Mouse (Mus musculus) cerebellum, adult 8-10 months (tissue): Measurements from ENCODE around the gene Ndufs2.

ENCODE experiments used
- DNase-seq: peaks from one replicate; pipeline ENCODE4 v3.0.0; 2022

Gene Ndufs2

DNA sequence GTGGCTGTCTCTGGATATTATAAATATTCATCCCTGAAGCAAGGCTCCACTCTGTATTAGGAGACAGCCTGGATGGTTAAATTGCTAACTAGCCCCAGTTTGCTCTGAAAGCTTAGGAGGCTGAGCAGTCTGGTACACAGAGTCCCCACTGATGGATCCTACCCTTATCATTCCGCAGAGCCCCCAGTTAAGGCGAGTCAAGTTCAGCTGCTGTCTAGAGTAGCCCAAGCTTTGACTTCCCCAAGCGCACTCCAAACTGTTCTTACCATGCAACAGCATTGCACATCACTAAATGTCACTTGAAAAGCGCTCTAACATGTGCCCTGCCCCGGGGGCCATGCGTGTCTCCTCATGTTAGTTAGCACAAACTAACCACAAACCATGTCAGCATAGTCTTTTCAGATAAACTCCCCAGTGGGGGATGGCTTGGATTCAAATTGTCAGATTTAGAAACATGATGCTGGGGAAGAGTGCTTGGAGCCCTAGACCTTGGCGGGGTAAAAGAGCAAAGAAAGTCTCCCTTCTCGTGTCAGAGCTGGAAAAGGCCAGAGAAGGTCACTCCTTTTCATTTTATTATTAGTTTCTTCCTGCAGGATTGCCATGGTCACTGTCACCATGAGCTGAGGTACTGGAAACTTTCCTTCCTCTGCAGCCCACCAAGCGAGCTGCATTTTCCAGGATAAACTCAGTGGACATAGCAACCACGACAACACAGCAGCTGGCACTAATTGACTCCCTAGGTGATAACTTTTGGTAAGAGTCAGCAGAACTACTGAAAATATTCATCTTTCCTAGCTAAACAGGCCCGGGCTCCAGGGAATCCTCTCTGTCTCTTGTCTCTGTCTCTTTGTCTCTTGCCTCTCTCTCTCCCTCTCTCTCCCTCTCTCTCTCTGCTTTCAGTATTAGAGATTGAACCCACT lies 57.0 kb downstream of the Ndufs2 start:
- DNase-seq, result no peak

DNA sequence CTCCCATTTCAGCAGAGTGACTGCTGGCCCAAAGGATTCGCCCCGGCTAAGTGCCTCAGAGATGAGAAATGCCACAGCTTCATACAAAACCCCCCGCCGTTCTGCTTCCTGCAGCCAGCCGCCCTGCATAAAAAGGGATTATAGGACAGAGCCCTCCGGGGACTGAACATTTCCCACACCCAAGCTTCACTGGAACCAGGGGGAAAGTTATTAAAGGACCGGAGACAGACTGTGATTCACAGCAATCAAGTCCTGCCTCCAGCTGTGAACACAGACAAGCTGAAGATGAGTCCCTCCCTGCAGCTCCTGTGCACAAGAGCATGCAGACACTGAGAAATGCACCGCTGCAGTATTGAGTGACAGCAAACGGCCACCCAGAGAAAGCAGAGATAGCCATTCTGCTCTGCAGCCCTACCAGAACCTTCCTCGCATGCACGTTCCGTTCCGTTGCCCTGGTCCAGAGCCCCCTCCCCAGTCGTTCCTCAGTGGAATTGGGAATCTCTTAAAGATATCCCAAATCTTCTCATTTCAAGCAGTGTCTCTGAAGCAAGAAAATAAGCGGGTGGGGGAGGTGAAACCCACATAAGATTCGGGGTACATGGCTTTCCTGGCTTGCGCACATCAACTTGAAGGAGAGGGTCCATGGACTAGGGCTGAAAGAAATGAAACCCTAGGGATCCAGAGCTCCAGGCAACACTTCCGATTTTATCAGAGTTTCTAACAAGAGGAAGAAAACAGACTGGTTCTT lies 57.9 kb downstream of the Ndufs2 start:
- no peak for DNase-seq

DNA sequence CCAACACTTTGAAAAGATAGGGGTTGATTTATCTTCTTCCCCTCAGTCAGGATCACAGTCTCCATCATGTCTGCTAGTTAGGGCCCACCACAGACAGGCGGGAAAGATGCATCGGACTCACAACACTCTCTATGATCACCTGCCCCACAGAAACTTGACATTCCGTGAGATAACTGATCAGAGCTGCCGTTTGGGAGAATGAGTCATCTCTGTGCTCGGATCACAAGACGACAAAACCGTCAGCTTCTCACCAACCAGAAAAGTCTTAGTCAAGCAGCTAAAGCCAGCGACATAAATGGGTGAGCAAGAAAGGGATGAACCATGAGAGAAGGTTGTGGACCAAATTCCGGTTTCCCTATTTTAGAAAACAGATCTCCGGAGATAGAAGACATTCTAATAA lies 58.9 kb downstream of the Ndufs2 start:
- no peak for DNase-seq

DNA sequence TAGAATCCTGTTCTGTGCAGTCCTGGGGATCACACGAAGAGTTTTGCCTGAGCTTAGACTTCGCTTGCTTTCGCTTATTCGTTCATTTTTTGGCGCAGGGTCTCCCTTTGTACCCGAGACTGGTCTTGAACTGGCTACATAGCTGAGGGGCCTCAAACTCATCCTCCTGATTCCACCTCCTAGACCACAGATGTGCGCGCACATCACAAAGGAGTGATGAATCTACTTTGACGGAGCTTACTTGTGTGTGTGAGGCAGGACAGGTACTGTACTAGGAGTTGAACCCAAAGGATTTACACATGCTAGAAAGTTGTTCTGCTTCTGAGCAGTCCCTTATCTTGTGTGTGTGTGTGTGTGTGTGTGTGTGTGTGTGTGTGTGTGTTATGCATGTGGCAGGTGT lies 60.4 kb downstream of the Ndufs2 start:
- no peak for DNase-seq

DNA sequence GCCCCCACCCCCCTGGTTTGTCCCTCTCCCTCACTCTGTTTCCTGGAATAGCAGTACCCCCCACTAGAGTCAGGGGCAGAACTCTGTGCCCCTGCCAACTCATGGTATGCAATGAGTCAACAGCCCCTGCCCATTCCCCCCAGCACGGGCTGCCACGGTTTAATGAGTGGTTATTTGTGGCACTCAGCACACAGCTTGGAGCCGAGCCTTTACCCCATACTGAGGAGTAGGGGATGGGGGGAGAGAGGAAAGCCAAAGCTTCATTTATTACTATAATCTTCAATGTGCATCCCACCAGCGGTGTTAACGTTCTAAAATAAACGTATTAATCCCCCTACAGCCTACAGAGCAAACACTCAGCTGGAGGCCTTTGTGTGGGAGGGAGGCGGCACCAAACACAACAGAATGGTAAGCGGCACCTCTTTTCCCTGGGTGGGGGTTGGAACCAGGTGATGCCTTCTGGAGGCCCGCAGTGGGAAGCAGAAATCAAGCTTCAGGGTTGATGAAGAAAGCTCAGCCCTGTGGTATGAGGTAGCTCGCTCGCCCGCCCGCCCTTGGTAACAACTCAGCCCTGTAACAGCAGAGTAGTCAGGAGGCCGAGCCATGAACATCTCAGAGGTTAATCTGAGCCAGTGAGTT lies 61.6 kb downstream of the Ndufs2 start:
- no peak for DNase-seq

DNA sequence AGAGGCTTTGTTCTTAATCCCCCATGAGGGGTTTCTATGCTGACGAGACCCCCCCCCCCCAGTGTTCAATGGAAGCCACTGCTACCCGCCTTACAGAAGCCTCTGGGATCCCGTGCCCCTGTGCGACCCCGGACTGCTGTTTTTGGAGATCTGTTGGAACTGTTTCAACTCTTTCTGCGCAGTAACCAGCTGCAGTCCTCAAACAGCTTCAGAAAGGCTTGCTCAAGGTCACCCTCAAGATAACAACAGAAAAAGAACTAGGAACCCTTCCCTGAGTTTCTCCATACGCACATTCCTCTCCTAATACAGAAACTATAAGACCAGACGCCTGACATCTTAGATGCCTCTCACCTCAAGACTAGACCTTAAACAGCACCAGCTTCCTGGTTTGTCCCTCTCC lies 62.1 kb downstream of the Ndufs2 start:
- DNase-seq, result no peak

DNA sequence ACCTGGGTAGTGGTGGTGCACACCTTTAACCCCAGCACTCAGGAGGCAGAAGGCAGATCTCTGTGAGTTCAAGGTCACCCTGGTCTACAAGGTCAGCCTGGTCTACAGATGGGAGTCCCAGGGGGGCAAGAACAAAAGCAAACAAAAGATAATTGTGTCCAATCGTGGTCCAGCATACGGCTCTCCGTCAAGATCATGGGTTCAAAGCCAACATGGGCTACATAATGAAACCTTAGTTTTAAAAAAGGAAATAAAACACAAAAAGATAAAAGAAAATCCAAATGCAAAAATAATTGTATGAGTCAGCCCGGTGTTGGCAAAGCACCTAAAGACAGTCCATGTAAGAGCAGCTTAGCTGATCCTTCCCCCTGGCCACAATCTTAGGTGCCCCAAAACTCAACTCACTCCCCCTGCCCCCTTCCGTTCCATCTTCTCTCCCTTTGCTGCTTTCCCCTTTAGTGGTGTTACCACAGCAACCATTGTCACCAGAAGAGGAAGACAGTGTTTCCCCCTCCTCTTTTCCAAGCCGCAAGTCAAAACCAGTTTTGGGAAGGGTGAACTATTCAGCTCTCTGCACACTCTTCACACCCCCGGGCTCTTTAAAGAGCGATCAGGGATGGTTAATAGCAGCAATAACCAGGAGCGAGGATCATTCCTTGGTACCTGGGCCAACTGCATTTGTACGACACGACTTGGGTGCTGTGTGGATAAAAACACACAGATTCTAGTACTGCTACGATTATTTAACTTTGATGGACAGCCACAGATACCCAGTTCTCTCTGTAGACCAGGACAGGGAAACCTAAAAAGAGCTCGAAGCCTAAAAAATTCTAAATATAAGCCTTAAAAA lies 63.1 kb downstream of the Ndufs2 start:
- no peak for DNase-seq

DNA sequence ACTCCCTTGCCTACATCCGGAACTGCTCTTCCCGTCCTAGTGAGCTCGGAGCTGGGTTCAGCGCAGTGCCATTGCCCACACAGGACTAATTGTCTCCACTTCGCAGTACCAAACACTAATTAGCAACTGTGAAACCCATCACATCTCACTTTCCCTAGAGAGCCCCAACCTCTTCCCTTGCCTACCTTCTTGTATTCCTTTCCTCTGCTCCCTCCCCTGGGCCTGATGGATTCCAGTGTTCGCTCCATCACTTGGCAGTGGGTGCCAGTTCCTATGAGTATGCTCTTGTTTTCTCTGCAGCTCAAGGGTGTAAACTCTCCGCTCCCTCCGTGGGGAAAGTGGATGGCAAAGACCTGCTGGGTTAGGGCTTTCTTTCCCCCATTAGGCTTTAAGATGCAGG lies 65.5 kb downstream of the Ndufs2 start:
- no peak for DNase-seq
